Mouse (Mus musculus): ENCODE measurements around the gene Zmym5.
"Not testable (repeated sequence)": the region's sequence is repeated elsewhere in the genome, so short reads cannot be mapped to it uniquely, and the experiment has no call there.

Gene Zmym5

GRCm38 (mm10) chr14:56776571-56777238 lies 34.8 kb downstream of the Zmym5 start:
- DNase-seq (ENCODE audit: low spot score), result no peak

- no peak for DNase-seq (ENCODE audit: low spot score)
Observed at GRCm38 (mm10) chr14:56775416-56775815, 36.1 kb downstream of the Zmym5 start.

- DNase-seq (ENCODE audit: low spot score), result not testable (repeated sequence)
Observed at GRCm38 (mm10) chr14:56766438-56766837, 45.1 kb downstream of the Zmym5 start.

- DNase-seq (ENCODE audit: low spot score), result not testable (repeated sequence)
Observed at GRCm38 (mm10) chr14:56765117-56765516, 46.4 kb downstream of the Zmym5 start.

GRCm38 (mm10) chr14:56751282-56751681 lies 60.2 kb downstream of the Zmym5 start:
- DNase-seq (ENCODE audit: low spot score), result no peak
